ENCODE assay signal across 9 mouse cellular contexts in the genomic region with DNA sequence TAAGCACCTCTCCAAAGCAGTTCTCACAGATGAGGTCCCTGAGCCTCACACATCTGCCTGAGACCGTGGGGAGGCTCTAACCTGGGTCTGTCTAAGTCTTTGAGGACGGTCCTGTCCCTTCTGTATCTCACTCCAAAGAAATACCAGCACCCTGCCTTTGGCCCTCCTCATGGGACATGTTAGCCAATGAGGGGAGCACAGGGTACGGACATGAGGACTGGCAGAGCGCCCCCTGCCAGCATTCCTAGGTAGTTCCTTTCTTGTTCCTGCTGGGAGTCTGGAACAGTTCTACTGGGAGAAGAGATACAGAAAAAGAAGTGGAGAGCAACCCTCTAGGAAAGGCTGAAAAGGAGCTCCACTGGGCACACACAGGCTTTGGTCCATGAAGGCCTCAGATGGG.
DNase-seq lines count a peak whose midpoint lies in the region; ATAC-seq and TF ChIP-seq lines count a peak whose summit lies in the region.
"Had no signal": no experiment of that assay in that cellular context is flagged by ENCODE, and none has a peak within 500 bp of the region (broad histone marks: within the 10 kb centered on the region; RNA-seq: fewer than 3 reads in every experiment).

No protein-coding gene starts in this region.

- DNase-seq in heart, adult 11 months: peak; percentile 89
- no peak for DNase-seq in heart, adult 18-20 months
- DNase-seq in left cerebral cortex, adult 2 months (ENCODE audit: extremely low spot score in 1 of 2, low spot score in 2 of 2): no peak
- DNase-seq in left cerebral cortex, adult 11 months (ENCODE audit: low spot score): no peak
- peak; percentile 27 for DNase-seq in 3T3-L1 (ENCODE audit: low read depth, low spot score)
- DNase-seq in Patski (ENCODE audit: low read depth, low spot score): no peak
- DNase-seq in B cell, adult 2 months: no peak
- no peak for DNase-seq in embryo, embryonic 10.5 days (ENCODE audit: low spot score)
- DNase-seq: gastrocnemius, postnatal 36 days had no signal

- H3K27me3 ChIP-seq in Patski: no peaks in the 10 kb centered on the region

- CTCF ChIA-PET in Patski (lab: Charles Lee): interaction anchor here (1.0 to 2.1 kb wide), 3 partner anchors 9 to 56 kb away, joined by 3 to 7 read pairs (median 5); no protein-coding TSS in a partner anchor

- in situ Hi-C loops in Patski (cut with MboI; ENCODE audit: low pct_unique_long_range_greater_than_20kb): loop anchor here (25.0 kb wide), 1 partner anchor 251 kb away; a partner anchor contains a TSS

- intact Hi-C loops in left cerebral cortex, adult 2 months (cut with DNase I): loop anchor here (10.0 kb wide), 1 partner anchor 224 kb away; no protein-coding TSS in a partner anchor

- POLR2A ChIA-PET in Patski (lab: Charles Lee): no interaction called here

- peak; percentile 51 for TF ChIP-seq CTCF in left cerebral cortex, adult 2 months (IDR thresholded peaks at IDR 0.05)
- TF ChIP-seq CTCF in Patski (IDR thresholded peaks at IDR 0.05): peak; percentile 66

- H3K27ac ChIP-seq in left cerebral cortex, adult 2 months: no peak overlapping the region

- no peak for ATAC-seq in Patski

- no peak overlapping the region for H3K4me3 ChIP-seq in left cerebral cortex, adult 2 months

Comparison
In these comparisons a context has a peak if more than half of its experiments do, and no peak if none do; other contexts are left out.
1. DNase-seq: peak in heart, adult 11 months (single experiment) and 3T3-L1 (single experiment); none in heart, adult 18-20 months (0 of 2), left cerebral cortex, adult 2 months (0 of 2), left cerebral cortex, adult 11 months (single experiment), Patski (single experiment), B cell, adult 2 months (0 of 2) and embryo, embryonic 10.5 days (single experiment).